Mouse (Mus musculus) layer of hippocampus, adult 8-10 months (tissue): Measurements from ENCODE around the gene Wwp2. TPM values are rescaled to one million over a fixed set of nuclear protein-coding genes. Genes with fewer than 3 reads are reported as not detected.
A peak's percentile ranks its signal among the peaks of the same experiment; 100 is the strongest.

Experiments
- DNase-seq, 2 experiments: peaks; one replicate each; pipeline ENCODE4 v3.0.0; 2022; ENCODE audit warnings: low spot score in 2 of 2
- total RNA-seq, 4 experiments: library from RNA; stranded (reverse); gene quantifications; 2 replicates each; pipeline ENCODE4 v1.2.4; 2022

The Wwp2 gene
- total RNA-seq, 4 experiments from 2014 or later = 35.1 to 43.2 (median 41.4) TPM

- no peak for DNase-seq
Observed at GRCm38 (mm10) chr8:107430821-107431220, 5.3 kb upstream of the Wwp2 start.

- DNase-seq = no peak
Observed at GRCm38 (mm10) chr8:107435421-107435961, 674 bp upstream of the Wwp2 start.

DNA sequence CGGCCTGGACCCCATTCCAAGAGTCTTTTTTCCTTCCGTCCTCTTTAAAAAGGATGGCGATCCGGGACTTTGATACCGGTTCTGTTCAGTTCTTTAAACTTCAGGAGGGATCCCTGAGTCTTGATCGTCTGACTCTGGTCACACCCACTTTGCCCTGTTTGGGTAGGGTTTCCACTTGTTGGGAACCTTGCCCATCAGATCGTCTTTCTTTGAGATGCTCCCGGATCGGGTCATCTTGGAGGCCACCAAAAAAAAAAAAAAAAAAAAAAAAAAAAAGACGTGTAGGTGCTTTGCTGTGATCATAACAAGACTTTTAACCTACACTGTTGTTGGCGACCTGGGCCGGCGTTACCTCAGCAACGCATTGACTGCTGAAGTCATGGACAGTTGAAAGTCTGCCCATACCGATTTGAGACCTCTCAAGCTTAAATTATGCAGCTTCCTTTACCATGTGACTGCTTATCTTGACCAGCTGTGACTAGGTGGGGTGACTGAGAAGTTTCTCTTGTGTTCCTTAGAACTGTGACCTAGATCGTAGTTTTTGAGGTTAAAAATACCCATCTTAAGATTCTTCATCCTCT is 766 bp downstream of the Wwp2 start:
- DNase-seq = no peak

- DNase-seq = no peak
Observed at GRCm38 (mm10) chr8:107437711-107438110, 1.5 kb downstream of the Wwp2 start.

DNA sequence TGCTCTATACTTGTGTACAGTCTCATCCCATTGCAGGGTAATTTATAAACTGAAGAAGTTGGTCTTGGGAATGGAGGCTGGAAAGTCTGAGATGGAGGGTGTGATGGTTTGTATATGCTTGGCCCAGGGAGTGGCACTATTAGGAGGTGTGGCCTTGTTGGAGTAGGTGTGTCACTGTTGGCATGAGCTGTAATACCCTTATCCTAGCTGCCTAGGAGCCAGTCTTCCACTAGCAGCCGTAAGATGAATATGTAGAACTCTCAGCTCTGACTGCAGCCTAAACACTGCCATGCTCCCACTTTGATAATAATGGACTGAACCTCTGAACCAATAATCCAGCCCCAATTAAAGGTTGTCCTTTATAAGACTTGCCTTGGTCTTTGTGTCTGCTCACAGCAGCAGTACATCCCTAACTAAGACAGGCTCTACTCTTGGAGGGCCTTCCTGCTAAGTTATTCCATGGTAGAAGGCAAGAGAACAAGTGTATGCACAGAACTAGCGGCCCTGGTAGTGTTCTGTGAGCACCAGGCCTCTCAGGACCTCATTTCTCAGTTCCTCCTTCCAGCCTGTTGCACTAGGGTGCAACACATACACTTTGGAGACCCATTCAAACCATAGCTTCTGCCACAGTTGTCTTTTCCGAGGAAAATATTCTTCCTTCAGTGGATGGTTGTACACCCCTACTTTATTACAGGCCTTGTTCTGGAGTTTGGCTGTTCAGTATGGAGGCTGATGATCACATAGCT is 3.9 kb downstream of the Wwp2 start:
- no peak for DNase-seq

DNA sequence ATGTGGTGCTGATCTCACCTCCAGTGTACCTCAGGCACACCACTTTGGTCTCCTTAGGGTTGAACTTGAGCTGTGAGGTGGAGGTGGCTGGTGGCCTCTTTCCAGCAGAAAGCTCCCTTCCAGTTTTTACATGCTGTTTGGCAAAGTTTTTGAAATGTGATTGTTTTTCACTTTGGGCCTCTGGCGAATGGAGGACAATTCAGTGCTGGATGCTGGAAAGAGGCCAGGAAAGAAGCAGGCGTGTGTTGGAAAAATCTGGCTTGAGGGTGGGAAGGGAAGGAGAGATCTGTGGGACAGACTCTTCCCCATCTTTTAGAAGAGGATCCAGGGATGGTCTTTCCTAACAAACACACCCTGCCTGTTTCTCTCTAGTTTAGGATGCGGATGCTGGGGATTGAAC is 8.5 kb downstream of the Wwp2 start:
- no peak for DNase-seq

DNA sequence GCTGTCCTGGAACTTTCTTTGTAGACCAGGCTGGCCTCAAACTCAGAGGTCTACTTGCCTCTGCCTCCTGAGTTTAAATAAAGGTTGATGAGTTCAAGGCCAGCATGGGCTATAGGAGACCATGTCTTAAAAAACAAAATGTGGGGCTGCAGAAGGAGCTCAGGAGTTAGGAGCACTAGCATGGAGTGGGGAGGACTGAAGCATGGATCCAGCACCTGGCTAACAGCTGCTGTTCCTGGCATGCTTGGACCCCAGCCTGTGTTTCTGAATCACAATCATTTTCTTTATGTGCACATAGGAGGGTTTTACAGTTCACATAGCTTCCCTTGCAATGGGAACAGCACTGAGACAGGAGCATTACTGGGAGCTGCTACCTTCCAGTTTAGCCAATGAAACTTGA is 11.5 kb downstream of the Wwp2 start:
- no peak for DNase-seq

DNA sequence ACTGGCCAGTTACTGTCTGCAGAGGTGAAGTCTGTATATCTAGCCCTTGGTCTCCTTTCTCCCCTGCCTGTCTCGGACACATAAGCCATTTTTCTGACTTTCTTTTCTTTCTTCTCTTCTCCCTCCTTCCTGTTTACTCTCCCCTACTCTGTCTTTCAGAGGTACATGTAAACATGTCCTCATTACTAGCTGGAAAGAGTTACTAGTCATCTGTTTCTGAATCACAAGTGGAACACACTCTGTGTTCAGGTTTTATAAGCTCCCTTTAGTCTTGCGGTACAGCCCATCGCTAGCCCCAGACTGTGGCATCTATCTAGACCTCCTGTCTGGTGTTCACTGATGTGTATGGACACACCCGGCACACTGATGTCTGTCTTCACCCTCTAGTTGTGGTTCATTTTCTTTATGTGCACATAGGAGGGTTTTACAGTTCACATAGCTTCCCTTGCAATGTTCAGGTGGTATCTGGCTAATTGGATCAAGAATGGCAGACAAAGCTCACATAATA is 12.3 kb downstream of the Wwp2 start:
- no peak for DNase-seq

GRCm38 (mm10) chr8:107449130-107449529 is 13.0 kb downstream of the Wwp2 start:
- DNase-seq = no peak

DNA sequence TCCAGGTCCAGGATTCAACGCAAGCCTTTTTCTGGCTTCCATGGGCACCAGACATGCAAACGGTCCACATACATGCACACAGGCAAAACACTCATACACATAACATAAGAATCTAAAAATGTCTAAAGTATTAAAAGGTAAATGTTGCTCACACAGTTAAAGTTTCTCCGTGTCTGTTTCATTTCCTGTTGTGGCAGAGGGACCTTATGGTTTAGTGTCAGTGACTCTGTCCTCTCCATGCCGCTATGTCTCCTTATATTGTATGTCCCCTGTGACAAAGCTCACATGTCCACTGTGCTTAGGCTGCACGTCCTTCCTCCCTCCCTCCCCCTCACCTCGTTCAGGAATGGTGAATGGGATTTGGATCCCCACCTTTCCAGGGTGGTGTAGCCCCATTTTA is 13.5 kb downstream of the Wwp2 start:
- DNase-seq = no peak

DNA sequence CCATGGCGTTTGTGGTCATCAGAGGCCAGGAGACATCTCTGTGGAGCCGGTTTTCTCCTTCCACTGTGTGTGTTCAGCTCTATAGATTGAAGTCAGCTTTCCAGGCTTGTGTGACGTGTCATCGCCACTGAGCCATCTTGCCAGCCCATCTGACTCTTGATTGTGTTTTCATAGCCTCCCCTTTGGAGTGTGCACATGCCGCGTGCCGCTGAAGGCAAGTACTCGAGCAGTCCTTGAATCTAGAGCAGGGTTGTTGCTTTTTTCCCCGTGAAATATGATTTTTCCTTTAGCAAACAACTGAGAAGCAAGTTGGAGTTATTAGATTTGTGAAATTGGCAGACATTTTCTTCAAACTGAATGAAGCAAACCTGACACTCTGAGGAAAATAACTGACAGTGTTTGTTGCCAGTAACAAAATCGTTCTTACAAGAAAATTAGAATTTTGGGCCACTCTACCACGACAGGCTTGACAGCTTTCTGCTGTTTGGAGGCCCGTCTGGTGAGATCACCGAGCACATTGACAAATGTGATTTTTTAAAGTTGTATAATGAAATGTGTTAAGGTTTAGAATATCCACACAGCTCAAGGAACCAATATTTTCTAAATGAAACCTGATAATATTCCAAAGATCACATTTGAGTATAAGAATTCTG is 15.4 kb downstream of the Wwp2 start:
- no peak for DNase-seq

- no peak for DNase-seq
Observed at GRCm38 (mm10) chr8:107453386-107453785, 17.2 kb downstream of the Wwp2 start.

DNA sequence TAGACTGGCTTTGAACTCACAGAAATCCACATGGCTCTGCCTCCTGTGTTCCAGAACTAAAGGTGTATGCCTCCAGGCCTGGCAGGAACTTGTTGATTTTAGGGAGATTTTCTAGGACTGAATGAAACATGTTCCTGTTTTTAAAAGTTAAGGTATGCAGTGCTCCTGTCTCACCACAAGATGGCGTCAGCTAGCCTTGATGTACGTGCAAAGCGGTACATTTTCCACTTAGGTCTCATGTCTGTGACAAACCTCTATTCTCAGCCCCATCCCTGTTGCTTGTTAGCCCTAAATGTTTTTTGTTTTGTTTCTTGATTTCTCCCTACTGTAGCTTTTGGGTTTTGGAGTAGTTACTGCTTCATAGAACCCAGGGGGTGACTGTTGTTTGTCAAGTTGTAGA is 19.1 kb downstream of the Wwp2 start:
- DNase-seq = peak in 1 of 2 experiments; percentile 49

DNA sequence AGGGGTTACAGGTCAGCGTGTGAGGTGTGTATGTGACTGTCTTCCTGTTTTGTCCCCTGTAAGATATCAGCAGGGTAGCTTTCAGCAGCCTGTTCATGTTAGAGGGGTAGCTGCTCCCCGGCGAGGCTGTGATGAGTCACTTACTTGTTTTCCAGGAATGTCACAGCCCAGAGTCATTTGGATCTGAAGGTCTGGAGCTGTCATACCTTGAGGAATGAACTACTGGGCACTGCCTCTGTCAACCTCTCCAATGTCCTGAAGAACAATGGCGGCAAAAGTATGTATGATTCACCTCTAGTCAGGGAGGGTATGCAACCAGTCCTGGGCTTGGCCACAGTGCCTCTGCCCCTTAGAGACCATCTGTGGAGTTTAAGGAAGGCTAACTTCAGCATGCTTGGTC is 21.6 kb downstream of the Wwp2 start:
- no peak for DNase-seq

GRCm38 (mm10) chr8:107458281-107458680 is 22.1 kb downstream of the Wwp2 start:
- no peak for DNase-seq

- no peak for DNase-seq
Observed at GRCm38 (mm10) chr8:107462423-107462822, 26.3 kb downstream of the Wwp2 start.

GRCm38 (mm10) chr8:107465332-107465990 is 29.3 kb downstream of the Wwp2 start:
- no peak for DNase-seq

DNA sequence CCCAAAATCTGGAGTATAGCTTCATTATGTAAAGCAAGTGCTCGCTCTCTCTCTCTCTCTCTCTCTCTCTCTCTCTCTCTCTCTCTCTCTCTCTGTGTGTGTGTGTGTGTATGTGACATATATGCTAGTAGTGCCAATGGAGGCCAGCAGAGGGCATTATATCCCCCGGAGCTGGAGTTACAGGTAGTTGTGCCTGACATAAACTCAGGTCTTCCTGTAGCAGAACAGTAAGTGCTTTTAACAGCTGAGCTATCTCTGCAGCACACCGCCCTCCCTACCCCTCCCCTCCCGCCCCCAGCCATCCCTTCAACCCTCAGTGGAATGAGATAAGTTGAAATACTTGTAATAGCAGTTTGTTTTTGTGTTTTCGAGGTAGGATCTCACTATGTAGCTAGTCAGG is 30.5 kb downstream of the Wwp2 start:
- no peak for DNase-seq

GRCm38 (mm10) chr8:107468811-107469302 is 32.7 kb downstream of the Wwp2 start:
- DNase-seq = no peak

DNA sequence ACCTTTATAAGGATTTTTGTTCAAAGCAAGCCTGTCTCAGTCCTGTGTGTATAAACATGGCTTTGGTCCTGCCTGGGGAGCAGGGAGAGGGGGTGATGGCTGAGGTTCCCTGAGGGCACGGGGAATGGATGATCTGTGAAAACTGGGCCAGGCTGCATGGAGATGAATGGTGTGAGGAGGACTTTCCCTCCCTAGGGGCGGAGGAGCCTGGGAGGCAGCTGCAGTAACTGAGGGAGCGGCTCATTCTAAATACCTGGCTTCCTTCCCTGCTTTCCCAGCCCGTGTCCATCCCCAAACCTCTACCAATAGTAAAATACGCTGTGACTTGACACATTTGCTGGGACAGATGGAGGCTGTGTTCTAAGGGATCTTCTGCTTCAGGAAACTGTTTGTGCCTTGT is 34.1 kb downstream of the Wwp2 start:
- DNase-seq = no peak

DNA sequence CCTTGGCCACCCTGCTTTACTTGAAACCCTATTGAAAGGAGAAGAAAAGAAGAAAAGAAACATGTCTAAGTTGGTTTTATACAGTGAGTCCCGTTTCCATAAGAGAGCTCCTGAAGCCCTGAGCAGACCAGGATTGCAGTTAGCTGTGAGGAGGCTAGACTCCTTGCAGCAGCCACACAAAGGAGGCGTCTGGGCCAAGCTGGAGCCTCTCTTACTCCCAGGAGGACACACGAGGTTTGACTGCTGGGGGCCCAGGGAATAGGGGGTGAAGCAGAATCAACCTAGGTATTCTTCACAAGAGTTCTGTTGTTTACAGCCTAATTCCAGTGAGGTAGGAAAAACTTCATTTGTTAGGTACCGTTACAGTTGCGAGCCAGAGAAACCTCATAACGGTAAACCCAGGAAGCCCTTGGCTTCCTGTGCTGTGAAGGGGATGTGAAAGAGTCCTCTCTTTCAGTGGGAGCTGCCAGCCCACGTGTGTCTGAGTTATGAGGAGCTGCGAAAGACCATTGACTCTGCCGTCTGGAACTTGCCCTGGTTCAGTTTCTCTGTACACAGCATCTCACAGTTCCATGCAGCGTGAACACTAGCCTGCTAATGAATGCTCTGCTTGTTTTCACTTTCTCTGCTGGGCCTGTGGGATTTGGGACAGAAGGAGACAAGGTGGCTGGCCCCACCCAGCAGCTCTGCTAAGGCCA is 36.4 kb downstream of the Wwp2 start:
- no peak for DNase-seq
